Mouse (Mus musculus) CH12.LX (cell line): ENCODE measurements around the gene Arhgef26. TPM values are rescaled to one million over a fixed set of nuclear protein-coding genes. Genes with fewer than 3 reads are reported as not detected.

Experiments used
- DNase-seq: peaks from one replicate; pipeline ENCODE4 v3.0.0-alpha.2; 2013; ENCODE audit errors: extremely low read depth
- H3K27ac ChIP-seq: 2 replicates; pipeline ENCODE4 v1.5.1; 2012; ENCODE audit warnings: low read depth, mild to moderate bottlenecking, control low read depth, moderate library complexity; ENCODE audit not compliant: insufficient read depth
- H3K27me3 ChIP-seq: replicated peaks from 2 replicates; pipeline ENCODE3; 2012; ENCODE audit warnings: inconsistent platforms
- H3K36me3 ChIP-seq, 2 experiments: replicated peaks in 1 of 2; 2 replicates each; pipeline versions ENCODE3 to v1.6.1; 2012; ENCODE audit warnings: inconsistent platforms in 1 of 2, low read length in 1 of 2, mild to moderate bottlenecking in 1 of 2, mixed read lengths in 1 of 2, moderate library complexity in 1 of 2; ENCODE audit not compliant: control insufficient read depth in 1 of 2, insufficient read depth in 1 of 2
- H3K4me1 ChIP-seq, 2 experiments: 2 replicates each; pipeline ENCODE4 v1.6.1; 2012; ENCODE audit warnings: inconsistent platforms in 1 of 2, moderate library complexity in 1 of 2; ENCODE audit not compliant: insufficient read depth in 2 of 2, control insufficient read depth in 1 of 2
- H3K4me2 ChIP-seq: 2 replicates; pipeline ENCODE4 v1.6.1; 2012; ENCODE audit warnings: low read depth, mild to moderate bottlenecking, control low read depth; ENCODE audit not compliant: poor library complexity, insufficient read depth, severe bottlenecking
- H3K4me3 ChIP-seq, 3 experiments: fragments of 150-350 bp in 1 of 3; sonication (generic) in 1 of 3; replicated peaks in 1 of 3; 2 replicates each; pipeline versions ENCODE3 to v1.5.1; 2011 to 2012; ENCODE audit warnings: low read depth in 2 of 3, low read length in 2 of 3, mild to moderate bottlenecking in 2 of 3, moderate library complexity in 2 of 3, control low read depth in 1 of 3, improper control_type of control experiment in 1 of 3, inconsistent platforms in 1 of 3, mixed read lengths in 1 of 3; ENCODE audit not compliant: poor library complexity in 1 of 3
- H3K79me2 ChIP-seq: replicated peaks from 2 replicates; pipeline ENCODE4 v1.6.1; 2012; ENCODE audit warnings: mild to moderate bottlenecking, moderate library complexity; ENCODE audit not compliant: control insufficient read depth, poor library complexity, insufficient read depth, severe bottlenecking; ENCODE audit errors: extremely low read depth
- H3K9ac ChIP-seq: 2 replicates; pipeline ENCODE4 v1.6.1; 2012; ENCODE audit warnings: low read depth, mild to moderate bottlenecking, control low read depth, moderate library complexity; ENCODE audit not compliant: insufficient read depth
- H3K9me3 ChIP-seq: replicated peaks from 2 replicates; pipeline ENCODE3; 2012; ENCODE audit warnings: low read length, inconsistent platforms, mixed read lengths
- CHD2 ChIP-seq: IDR thresholded peaks from 2 replicates; pipeline ENCODE4 v1.6.1; 2011; ENCODE audit warnings: low read length, improper control_type of control experiment
- GABPA ChIP-seq: IDR thresholded peaks from 2 replicates; pipeline ENCODE4 v1.6.1; 2012; ENCODE audit warnings: low read depth, low read length, improper control_type of control experiment, inconsistent platforms; ENCODE audit not compliant: insufficient replicate concordance
- HCFC1 ChIP-seq: IDR thresholded peaks from 2 replicates; pipeline ENCODE4 v1.6.1; 2012; ENCODE audit warnings: low read depth, mild to moderate bottlenecking, inconsistent platforms, low read length, improper control_type of control experiment
- IRF4 ChIP-seq: IDR thresholded peaks from 2 replicates; pipeline ENCODE4 v1.6.1; 2014; ENCODE audit warnings: low read depth, mild to moderate bottlenecking, inconsistent platforms, low read length, improper control_type of control experiment
- MAFK ChIP-seq: IDR thresholded peaks from 2 replicates; pipeline ENCODE4 v1.6.1; 2011; ENCODE audit warnings: low read length, improper control_type of control experiment; ENCODE audit not compliant: insufficient replicate concordance
- MAX ChIP-seq: IDR thresholded peaks from 2 replicates; pipeline ENCODE4 v1.6.1; 2011; ENCODE audit warnings: low read length, improper control_type of control experiment
- MXI1 ChIP-seq: IDR thresholded peaks from 2 replicates; pipeline ENCODE4 v1.6.1; 2011; ENCODE audit warnings: mild to moderate bottlenecking, low read depth, low read length, improper control_type of control experiment
- MYC ChIP-seq: IDR thresholded peaks from 2 replicates; pipeline ENCODE4 v1.6.1; 2011; ENCODE audit warnings: low read depth, mild to moderate bottlenecking, improper control_type of control experiment, low read length
- NELFE ChIP-seq: IDR thresholded peaks from 2 replicates; pipeline ENCODE4 v1.6.1; 2011; ENCODE audit warnings: low read depth, low read length, improper control_type of control experiment
- NRF1 ChIP-seq: IDR thresholded peaks from 2 replicates; pipeline ENCODE4 v1.6.1; 2014; ENCODE audit warnings: low read depth, mild to moderate bottlenecking, inconsistent platforms, low read length, improper control_type of control experiment, moderate library complexity
- POLR2AphosphoS2 ChIP-seq: IDR thresholded peaks from 2 replicates; pipeline ENCODE4 v1.6.1; 2011; ENCODE audit warnings: low read depth, low read length, improper control_type of control experiment
- USF2 ChIP-seq: conservative IDR thresholded peaks from 2 replicates; pipeline ENCODE4 v1.6.1; 2011; ENCODE audit warnings: low read depth, low read length, improper control_type of control experiment
- ZKSCAN1 ChIP-seq: IDR thresholded peaks from 2 replicates; pipeline ENCODE4 v1.6.1; 2012; ENCODE audit warnings: low read depth, inconsistent platforms, low read length, improper control_type of control experiment, borderline replicate concordance
- dilution Hi-C: fragments of 300-500 bp; cut with MboI; formaldehyde crosslinking; loops from 2 replicates; pipeline ENCODE4 v1.14.3; 2020; ENCODE audit warnings: low sequenced_read_pairs; ENCODE audit not compliant: extremely low pct_unique_long_range_greater_than_20kb, extremely low pct_ligation_motif_present
- in situ Hi-C: fragments of 300-500 bp; cut with MboI; formaldehyde crosslinking; loops from 3 replicates; pipeline ENCODE4 v1.14.3; 2019; ENCODE audit warnings: low sequenced_read_pairs, low pct_ligation_motif_present, low pct_unique_long_range_greater_than_20kb, mixed read lengths
- polyA plus RNA-seq: library from polyadenylated mRNA; unstranded; fragments of >175 nt; gene quantifications from 2 replicates; pipeline ENCODE4 v1.2.1, GENCODE M21; 2012; ENCODE audit warnings: low read depth; ENCODE audit not compliant: insufficient read length
- total RNA-seq, 2 experiments: library from RNA; depleted of rRNA; stranded (reverse); fragments of 300-350 nt in 1 of 2; fragments of >200 nt in 1 of 2; gene quantifications; 2 replicates each; pipeline ENCODE4 v1.2.3; 2012 to 2014

Arhgef26 gene
- total and polyA plus RNA-seq, 3 experiments: under 0.01 to 0.11 TPM; not detected in 1

- Histone ChIP-seq H3K27ac (no peak overlapping the region), H3K4me1 (no peaks in the 10 kb centered on the region), H3K79me2 (no peaks in the 10 kb centered on the region), H3K9ac (no peak overlapping the region), H3K4me3 (no peak overlapping the region), H3K9me3 (peaks cover 35% of the 10 kb centered on the region), H3K36me3 (no peaks in the 10 kb centered on the region), H3K4me2 (no peak overlapping the region)
- in situ Hi-C loops (no loop called here), dilution Hi-C loops (no loop called here)
- no peak for DNase-seq
- no peak for TF ChIP-seq GABPA
- no peak for TF ChIP-seq MYC
- TF ChIP-seq IRF4: no peak
- TF ChIP-seq, all 38 proteins: peak for 0
- H3K27me3 ChIP-seq: no peaks in the 10 kb centered on the region
Measured at GRCm38 (mm10) chr3:62327903-62328302, 10.2 kb upstream of the Arhgef26 start.

GRCm38 (mm10) chr3:62338461-62338853, 313 bp downstream of the Arhgef26 start:
- Histone ChIP-seq H3K27me3 (no peaks in the 10 kb centered on the region), H3K4me3 (no peak overlapping the region), H3K27ac (no peak overlapping the region), H3K36me3 (no peaks in the 10 kb centered on the region), H3K9ac (no peak overlapping the region), H3K79me2 (no peaks in the 10 kb centered on the region), H3K9me3 (peaks cover 58% of the 10 kb centered on the region), H3K4me1 (no peaks in the 10 kb centered on the region), H3K4me2 (no peak overlapping the region)
- no peak for DNase-seq
- TF ChIP-seq ZKSCAN1: no peak
- no peak for TF ChIP-seq IRF4
- no peak for TF ChIP-seq NELFE
- TF ChIP-seq MXI1: no peak
- no peak for TF ChIP-seq NRF1
- no peak for TF ChIP-seq POLR2AphosphoS2
- TF ChIP-seq CHD2: no peak
- no peak for TF ChIP-seq HCFC1
- no peak for TF ChIP-seq MAFK
- TF ChIP-seq USF2: no peak
- in situ Hi-C loops: no loop called here
- dilution Hi-C loops: no loop called here

GRCm38 (mm10) chr3:62338854-62339515, 841 bp downstream of the Arhgef26 start:
- Histone ChIP-seq H3K4me3 (no peak overlapping the region), H3K79me2 (no peaks in the 10 kb centered on the region), H3K27ac (no peak overlapping the region), H3K4me2 (no peak overlapping the region), H3K9ac (no peak overlapping the region), H3K9me3 (peaks cover 55% of the 10 kb centered on the region), H3K27me3 (no peaks in the 10 kb centered on the region), H3K4me1 (no peaks in the 10 kb centered on the region), H3K36me3 (no peaks in the 10 kb centered on the region)
- no peak for DNase-seq
- dilution Hi-C loops (no loop called here), in situ Hi-C loops (no loop called here)
- TF ChIP-seq MXI1: no peak
- no peak for TF ChIP-seq MAX
- no peak for TF ChIP-seq ZKSCAN1
